Mouse (Mus musculus) neural tube, embryonic 10.5 days (tissue): ENCODE results near the gene Gm379.

Experiments used
- DNase-seq: peaks from one replicate; pipeline ENCODE4 v3.0.0-alpha.2; 2017; ENCODE audit warnings: low spot score; ENCODE audit errors: extremely low spot score

Gm379 gene

DNA sequence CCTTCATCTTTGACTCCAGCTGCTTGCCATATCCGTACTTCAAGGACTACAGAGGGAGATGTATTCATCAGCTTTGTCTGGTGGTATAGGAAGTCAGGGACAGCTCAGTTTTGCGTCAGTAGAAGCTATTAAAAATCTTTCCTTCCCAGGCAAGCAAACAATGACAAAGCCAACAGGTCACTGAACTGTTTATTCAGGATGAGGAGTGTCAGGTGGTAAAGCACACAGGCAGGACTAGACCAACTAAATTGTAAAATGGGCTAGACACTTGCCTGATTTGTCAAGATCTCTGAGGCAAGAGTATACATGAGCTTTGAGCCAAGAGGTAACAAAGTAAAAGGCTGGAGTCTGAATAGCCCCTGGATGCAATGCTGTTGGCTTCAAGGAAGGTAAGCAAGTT lies at the start of gene Gm379:
Gm379 (minus strand) TSS at position 7 of the 400 bp plus-strand sequence.
- DNase-seq = no peak

DNA sequence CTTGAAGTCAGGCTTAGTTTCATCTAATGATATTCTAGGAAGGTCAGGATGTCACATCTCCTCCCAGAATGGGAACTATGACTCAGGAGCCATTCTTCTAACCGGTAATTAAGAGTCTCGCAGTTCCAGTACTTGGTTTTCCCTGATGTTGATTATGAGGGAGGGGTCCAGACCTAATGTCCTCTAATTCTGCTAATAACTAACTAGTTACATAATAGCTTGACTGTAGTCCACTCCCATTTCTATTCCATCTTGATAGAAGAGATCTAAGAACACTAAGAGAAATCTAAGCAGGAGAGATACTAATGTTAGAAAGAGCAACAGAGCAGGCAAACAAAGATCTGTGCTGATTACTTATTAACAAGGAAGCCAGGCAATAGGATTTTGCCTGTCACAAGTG lies 39.6 kb upstream of the Gm379 start:
- no peak for DNase-seq

DNA sequence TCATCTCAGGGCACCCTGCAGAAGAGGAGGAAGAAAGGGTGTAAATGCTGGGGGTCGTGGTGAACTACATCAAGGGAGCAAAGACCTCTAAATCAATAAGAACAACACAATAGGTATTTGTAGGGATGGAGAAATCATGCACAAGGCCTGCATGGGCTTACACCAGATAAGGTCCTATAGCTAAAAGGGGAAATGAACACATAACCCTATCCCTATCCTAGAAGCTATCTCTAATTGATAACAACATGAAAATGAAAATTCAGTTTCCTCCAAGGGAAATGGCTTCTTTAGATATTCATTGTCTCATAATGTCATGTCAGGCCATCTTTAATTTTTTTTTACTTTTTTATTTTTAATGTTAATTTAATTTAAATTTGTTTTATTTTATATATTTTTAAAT lies 4.2 kb upstream of the Gm379 start:
- DNase-seq = no peak

DNA sequence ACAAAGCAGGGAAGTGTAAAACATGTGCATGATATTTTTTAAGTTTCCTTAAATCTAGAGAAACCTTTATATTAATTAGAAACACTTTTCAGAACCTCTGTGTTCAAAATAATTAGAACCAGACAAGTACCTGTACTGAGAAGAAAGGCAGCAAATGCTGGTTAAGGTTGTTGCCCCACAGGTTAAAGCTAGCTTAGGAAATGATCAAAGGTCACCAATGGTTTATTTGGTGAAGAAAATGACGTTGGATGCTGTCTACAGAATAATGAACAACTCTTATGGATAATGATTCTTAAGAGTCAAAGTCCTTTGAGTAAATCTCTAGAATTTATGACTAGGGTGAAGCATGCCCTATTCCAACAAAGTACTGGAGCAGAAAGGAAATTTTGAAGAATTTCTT lies 42.7 kb downstream of the Gm379 start:
- no peak for DNase-seq

DNA sequence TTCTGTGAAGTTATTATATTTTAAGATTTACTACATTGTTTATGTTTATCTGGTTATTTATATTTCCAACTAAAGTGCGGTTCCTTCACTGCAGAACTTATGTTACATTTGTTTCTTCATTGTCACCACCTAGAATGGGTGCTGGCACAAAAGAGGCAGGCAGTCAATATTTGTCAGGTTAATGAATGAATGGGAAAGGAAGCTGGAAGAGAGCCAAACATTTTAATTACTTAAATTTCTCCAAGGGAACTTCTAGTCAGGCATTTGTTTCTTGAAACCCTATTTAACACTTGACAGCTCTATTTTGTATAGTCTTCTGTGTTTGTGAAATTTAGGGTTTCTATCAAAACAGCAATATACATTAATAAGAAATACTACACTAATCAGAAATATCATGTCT lies 43.8 kb downstream of the Gm379 start:
- no peak for DNase-seq
